Mouse (Mus musculus) ovary, postnatal 14 days (tissue): ENCODE data around the gene Fam78b.

Experiments
- DNase-seq: peaks from one replicate; pipeline ENCODE4 v3.0.0; 2022; ENCODE audit warnings: low spot score

Fam78b gene

DNA sequence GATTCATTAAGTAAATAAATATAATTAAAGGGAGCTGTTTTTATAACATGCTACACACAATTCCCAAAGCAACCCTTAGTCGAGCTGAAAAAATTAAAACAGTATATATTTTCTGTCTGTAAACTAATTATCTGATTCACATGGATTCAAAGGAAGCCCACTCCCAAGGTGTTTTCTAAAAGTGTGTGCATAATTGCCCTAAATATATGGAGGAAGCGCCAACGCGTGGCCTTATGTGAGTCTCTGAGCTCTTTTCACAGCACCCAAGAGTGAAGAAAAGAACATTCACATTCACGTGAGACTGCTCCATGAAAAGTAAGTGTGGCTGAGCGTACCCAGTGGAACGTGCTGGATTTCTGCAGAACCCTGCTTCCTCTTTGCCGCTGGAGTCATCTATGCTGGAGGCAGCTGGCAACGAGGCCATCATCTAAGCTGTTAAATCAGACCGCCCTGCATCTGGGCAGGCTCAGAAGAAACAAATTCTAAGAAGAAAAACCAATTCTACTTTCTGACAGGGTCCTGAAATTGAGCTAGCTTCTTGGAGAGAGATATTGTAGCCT is 93.5 kb downstream of the Fam78b start:
- no peak for DNase-seq

- DNase-seq: no peak
Observed at GRCm38 (mm10) chr1:167098741-167099140, 97.5 kb downstream of the Fam78b start.

DNA sequence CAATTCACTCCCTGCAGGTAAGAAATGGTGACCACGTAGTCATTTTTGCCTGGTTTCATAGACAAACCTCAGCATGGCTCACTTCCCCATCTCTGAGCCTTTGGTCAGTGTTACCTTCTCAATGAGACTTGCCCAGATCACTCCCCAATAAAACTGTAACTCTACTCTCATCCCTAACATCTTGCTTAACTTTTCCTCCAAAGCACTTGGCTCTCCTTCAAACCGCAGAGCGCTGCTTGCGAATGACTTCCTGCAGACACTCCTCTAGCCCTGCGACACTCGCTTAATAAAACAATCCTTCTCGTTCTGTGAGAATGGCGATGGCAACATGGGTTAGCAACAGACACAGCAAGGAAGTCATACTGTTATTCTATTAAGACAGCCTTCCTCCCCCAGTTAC is 100.8 kb downstream of the Fam78b start:
- DNase-seq: no peak

GRCm38 (mm10) chr1:167102566-167102965 is 101.3 kb downstream of the Fam78b start:
- no peak for DNase-seq

- no peak for DNase-seq
Observed at GRCm38 (mm10) chr1:167104956-167105626, 103.9 kb downstream of the Fam78b start.

- no peak for DNase-seq
Observed at GRCm38 (mm10) chr1:167105916-167106315, 104.7 kb downstream of the Fam78b start.

DNA sequence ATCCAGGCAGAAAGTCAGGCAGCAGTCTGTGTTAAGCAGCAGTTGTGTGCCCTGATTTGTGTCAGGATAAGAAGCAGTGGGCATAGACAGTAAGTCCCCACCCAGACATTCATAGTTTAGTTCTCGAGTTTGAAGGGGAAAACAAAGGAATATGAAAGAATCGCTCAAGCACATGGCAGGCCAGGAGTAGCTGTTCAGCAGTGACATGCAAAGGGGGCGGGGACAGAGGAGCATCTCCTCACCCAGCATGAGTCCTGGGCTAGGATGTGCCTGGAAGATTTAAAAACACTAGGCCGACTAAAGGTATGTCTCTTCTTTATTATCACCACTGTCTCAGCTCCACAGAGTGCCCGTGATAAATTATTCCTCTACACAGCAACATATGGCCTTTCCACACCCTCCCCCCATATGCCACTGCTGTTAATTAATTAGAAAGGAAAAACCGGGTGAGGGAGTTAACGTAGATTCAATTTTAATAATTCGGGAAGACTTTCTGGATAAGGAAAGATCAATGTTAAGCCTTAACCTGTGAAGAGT is 107.8 kb downstream of the Fam78b start:
- no peak for DNase-seq

DNA sequence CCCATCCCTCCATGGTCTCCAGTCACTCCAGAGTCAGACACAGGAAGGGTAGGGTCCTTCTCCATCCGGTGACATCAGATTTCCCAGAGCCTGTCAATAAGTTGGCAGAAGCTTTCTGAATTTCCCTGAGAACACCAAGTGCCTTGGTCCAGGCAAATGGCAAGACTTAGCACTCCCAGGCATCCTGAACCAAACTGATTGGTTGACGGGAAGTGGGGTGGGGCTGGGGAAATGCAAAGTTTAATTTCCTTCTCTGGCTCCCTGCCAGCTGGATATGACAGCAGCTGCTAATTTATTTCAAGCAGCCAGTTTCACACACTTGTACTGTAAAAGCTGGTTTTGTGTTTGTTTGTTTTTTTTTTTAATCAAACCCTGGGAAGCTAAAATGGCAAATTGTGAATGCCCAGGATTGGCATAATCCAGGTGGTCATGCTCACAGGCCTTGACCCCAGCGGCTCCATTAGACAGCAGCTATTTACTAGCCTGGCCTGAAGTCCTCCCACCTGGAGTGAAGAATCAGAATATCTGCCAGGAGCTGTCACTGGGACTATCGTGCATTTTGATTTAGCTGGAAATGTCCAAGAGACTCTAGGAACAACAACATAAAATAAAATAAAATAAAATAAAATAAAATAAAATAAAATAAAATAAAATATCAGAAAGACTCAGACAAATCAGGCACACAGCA is 113.3 kb downstream of the Fam78b start:
- DNase-seq: no peak

DNA sequence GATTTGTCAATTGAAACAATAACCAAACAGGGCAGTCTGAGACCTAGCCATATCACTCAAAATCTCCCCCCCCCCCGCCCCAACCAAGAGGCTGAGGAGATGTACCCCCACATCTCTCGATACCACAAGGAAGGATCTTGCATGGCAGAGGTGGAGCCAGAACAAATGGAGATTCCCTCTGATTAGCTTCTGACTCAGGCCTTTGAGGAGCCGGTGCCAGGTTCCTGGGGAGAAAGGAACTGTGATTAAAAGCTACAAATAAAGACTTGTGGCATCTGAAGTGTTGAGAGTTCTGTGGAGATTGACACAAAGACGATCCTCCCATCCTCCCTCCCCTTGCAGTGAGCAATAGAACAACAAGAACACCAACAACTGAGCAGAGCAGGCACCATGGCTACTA is 113.9 kb downstream of the Fam78b start:
- no peak for DNase-seq

- no peak for DNase-seq
Observed at GRCm38 (mm10) chr1:167116733-167117132, 115.5 kb downstream of the Fam78b start.

- DNase-seq: no peak
Observed at GRCm38 (mm10) chr1:167118971-167119370, 117.8 kb downstream of the Fam78b start.

GRCm38 (mm10) chr1:167119439-167119838 is 118.2 kb downstream of the Fam78b start:
- no peak for DNase-seq

GRCm38 (mm10) chr1:167122436-167122835 is 121.2 kb downstream of the Fam78b start:
- DNase-seq: no peak

- no peak for DNase-seq
Observed at GRCm38 (mm10) chr1:167123551-167123950, 122.3 kb downstream of the Fam78b start.

DNA sequence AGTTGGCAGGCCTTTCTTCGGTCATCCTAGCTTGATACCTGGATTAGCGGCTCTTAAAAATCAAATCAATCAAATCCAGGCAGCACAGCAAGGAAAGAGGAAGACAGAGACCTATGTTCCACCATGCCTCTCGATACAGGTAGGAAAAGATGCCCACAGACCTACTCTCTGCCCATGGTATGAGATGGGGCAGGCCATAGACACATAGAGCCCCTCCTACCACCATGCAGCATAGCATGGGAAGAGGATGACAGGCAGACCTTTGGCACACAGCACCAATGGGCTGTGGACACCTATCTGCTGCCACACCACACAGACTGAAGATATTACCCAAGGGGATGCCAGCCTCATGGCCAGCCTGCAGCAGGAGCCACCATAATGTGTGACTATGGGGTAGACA is 124.7 kb downstream of the Fam78b start:
- no peak for DNase-seq

- DNase-seq: no peak
Observed at GRCm38 (mm10) chr1:167126292-167126691, 125.1 kb downstream of the Fam78b start.

GRCm38 (mm10) chr1:167135748-167136147 is 134.5 kb downstream of the Fam78b start:
- no peak for DNase-seq
